Mouse (Mus musculus) CH12.LX (cell line): ENCODE measurements at regions not wholly inside any gene's neighbourhood (a gene's known extent, or its start where the extent isn't known, plus 50 kb on each side); places are given as distances from the start of the nearest gene placed in this dataset.

ENCODE experiments used
- CHD1 ChIP-seq: IDR thresholded peaks from 2 replicates; pipeline ENCODE4 v1.6.1; 2012; ENCODE audit warnings: low read depth, low read length, improper control_type of control experiment, inconsistent platforms
- POLR2A ChIP-seq: IDR thresholded peaks from 2 replicates; pipeline ENCODE4 v1.6.1; 2011; ENCODE audit warnings: low read depth, mild to moderate bottlenecking, improper control_type of control experiment, low read length
- USF2 ChIP-seq: conservative IDR thresholded peaks from 2 replicates; pipeline ENCODE4 v1.6.1; 2011; ENCODE audit warnings: low read depth, low read length, improper control_type of control experiment

DNA sequence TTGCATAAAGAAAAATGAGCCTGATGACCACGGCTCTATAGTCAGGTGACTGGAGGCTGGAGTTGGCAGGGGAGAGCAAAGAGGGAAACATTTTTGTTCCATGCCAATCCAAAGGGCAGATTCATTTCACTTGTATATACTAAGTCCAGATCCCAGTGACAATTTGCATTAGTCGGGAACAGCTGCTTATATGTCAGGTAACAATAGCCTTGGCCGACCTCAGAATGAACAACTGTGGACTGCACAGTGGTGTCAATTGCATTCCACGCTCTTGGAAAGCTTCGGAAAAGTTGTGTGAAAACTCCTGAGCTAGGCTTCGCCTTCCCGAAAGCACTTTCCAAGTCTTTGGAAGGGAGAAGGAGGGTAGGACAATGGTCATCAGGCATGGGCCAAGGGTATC, 419.8 kb upstream of the Smarca2 start:
- TF ChIP-seq USF2 (no peak), POLR2A (no peak), CHD1 (no peak)
